Mouse (Mus musculus): ENCODE data around the gene Tgfbr2. TPM values are rescaled to one million over a fixed set of nuclear protein-coding genes. Genes with fewer than 3 reads are reported as not detected.
A peak's percentile ranks its signal among the peaks of the same experiment; 100 is the strongest.

Tgfbr2 gene
- polyA plus RNA-seq, 1 experiment from 2014 or later: 20.2 TPM

DNA sequence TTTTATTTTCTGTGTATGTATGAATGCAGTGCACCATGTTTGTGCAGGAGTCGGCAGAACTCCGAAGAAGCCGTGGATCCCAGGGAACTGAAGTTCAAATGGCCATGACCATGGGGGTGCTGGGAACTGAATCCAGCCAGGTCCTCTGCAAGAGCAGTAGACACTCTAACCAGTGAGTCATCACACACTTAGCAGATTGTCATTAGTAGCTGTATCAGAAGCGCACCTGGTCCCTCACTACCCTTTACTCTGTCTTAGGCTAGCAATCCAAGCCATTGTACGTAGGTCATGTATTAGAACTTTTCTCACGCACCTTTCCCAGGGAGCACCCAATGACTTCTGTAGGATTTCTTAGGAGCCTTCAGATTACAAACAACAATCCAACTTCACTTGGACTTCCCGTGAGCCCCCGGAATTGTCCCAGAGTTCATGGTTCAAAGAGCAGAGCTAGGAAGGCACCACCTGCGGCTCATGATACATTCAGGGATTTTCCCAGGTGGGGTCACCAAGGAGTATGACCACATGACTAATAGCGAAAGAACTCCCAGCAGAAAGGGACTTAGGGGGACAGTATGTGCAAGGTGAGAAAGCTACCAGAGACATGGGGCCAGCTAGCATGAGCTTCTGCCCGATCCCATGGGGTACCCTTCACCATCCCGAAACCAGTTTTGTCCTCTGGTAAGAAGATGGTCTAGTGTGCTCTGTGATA is 17.8 kb upstream of the Tgfbr2 start:
- Histone ChIP-seq H3K36me3 (no peaks in the 10 kb centered on the region), H3K27me3 (no peaks in the 10 kb centered on the region), H3K4me2 (no peak overlapping the region), H3K27ac (no peak overlapping the region), H3K4me1 (replicated peaks) (no peaks in the 10 kb centered on the region), H3K9ac (no peak overlapping the region), H3K9me3 (replicated peaks) (no peaks in the 10 kb centered on the region), H3K4me3 (no peak overlapping the region)
- 90% methylated on average over 12 of the region's 12 CpGs for WGBS
- ATAC-seq (replicated peaks; ENCODE audit: insufficient number of reproducible peaks, insufficient read depth, low FRiP score, low read depth): no peak

DNA sequence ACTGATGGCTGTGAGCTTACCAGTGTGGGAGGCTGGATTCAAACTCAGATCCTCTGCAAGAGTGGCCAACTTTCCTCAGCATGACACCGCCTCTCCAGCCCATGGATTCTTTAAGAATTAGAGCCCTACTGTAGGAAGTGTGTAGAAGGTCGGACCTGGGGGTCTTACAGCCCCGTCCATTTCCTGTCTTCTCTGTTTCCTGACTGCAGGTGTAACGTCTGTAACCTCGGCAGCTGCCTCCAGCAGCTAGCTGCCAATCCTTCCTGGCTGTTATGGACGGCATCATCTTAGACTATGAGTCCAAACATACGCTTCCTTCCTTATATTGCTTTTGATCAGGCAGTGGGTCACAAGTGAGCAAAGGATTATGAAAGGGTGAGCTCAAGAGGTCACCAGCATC is 17.1 kb upstream of the Tgfbr2 start:
- no peak for ATAC-seq (replicated peaks; ENCODE audit: insufficient number of reproducible peaks, insufficient read depth, low FRiP score, low read depth)
- Histone ChIP-seq H3K9ac (no peak overlapping the region), H3K27ac (no peak overlapping the region), H3K4me1 (replicated peaks) (no peaks in the 10 kb centered on the region), H3K4me3 (no peak overlapping the region), H3K4me2 (no peak overlapping the region), H3K36me3 (no peaks in the 10 kb centered on the region), H3K27me3 (no peaks in the 10 kb centered on the region), H3K9me3 (replicated peaks) (no peaks in the 10 kb centered on the region)
- WGBS: 73% methylated on average over 7 of the region's 7 CpGs

DNA sequence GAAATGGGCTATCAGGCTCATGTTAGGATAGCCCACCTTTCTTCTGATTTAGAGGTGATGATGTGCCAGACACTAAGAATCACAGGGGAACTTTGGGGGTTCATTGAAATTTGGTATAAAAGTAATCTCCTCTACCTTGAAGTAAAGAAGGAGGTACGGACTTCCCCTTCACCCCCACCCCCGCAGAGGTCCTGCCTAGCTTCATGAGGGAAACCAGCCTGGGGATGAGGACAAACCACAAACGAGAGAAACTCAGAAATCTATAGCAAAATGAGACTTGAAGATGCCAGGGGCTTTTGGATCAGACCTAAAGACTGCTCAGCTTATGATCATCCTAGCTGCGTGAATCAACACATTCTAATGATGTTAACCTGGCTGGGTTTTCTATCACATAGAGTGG is 14.7 kb upstream of the Tgfbr2 start:
- no peaks in the 10 kb centered on the region for H3K36me3 ChIP-seq
- WGBS: 79% methylated on average over 4 of the region's 4 CpGs
- H3K4me2 ChIP-seq: no peak overlapping the region
- H3K27ac ChIP-seq: no peak overlapping the region
- ATAC-seq (replicated peaks; ENCODE audit: insufficient number of reproducible peaks, insufficient read depth, low FRiP score, low read depth): no peak
- H3K9me3 ChIP-seq (replicated peaks): no peaks in the 10 kb centered on the region
- H3K4me3 ChIP-seq: no peak overlapping the region
- H3K4me1 ChIP-seq (replicated peaks): no peaks in the 10 kb centered on the region
- no peaks in the 10 kb centered on the region for H3K27me3 ChIP-seq
- H3K9ac ChIP-seq: no peak overlapping the region

DNA sequence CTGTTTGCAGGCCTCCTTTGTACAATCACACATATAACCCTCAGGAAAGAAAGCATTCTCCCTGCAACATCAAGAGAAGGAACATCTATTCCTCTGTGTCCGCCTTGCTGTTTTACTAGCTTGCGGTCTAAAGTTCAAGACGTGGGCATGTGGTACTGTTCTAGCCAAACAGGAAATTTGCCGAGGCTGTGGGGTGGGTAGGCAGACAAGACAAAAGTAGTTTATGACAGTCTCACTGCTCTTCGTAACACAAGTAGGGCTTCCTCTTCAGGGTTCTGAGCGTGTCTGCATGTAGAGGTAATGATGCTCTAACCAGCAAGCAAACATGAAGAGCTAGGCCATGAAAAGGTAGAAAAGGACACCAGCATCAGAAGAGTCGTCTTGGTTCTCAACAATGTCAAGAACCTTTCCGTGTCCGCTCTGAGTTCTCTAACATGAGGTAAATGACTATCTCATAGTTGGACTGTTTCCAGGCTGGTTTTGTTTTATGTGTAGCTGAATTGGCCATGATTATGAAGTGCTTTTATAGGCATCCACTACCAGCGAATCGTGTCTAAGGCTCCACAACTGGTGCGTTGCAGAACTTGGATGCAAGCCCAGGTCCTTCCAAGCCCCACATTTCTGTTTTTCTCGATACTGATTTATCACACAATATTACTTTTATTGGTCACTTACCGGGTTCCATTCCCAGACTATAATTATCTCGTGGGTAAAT is 13.9 kb upstream of the Tgfbr2 start:
- Histone ChIP-seq H3K9ac (no peak overlapping the region), H3K36me3 (no peaks in the 10 kb centered on the region), H3K27ac (no peak overlapping the region), H3K4me1 (replicated peaks) (no peaks in the 10 kb centered on the region), H3K4me2 (no peak overlapping the region), H3K27me3 (no peaks in the 10 kb centered on the region), H3K9me3 (replicated peaks) (no peaks in the 10 kb centered on the region), H3K4me3 (no peak overlapping the region)
- no peak for ATAC-seq (replicated peaks; ENCODE audit: insufficient number of reproducible peaks, insufficient read depth, low FRiP score, low read depth)
- WGBS: 64% methylated on average over 15 of the region's 15 CpGs

DNA sequence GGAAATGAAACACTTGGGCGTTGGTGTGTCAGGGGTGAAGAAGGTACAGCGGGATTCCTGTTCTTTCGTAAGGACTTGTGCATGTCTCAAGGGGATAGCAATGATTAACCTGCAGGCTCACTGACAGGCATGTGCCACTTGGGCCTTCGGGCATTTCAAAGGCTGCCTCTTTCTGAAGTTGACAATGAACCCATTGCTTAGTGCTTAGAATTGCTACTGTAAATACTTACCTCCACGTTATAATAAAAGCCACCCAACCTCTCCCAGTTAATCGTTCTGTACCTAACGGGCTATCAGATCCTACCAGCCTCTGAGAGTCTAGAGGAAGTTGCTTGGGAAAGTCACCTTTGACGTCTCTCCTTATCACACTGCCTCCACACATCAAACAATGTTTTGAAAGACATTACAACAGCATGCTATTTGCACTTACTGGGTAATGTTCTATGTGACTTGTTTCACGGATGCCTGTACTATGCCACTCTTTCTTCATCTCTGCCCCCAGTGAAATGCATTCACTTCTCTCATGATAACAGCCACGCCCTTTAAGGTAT is 12.1 kb upstream of the Tgfbr2 start:
- no peak overlapping the region for H3K4me2 ChIP-seq
- H3K9me3 ChIP-seq (replicated peaks): no peaks in the 10 kb centered on the region
- H3K36me3 ChIP-seq: no peaks in the 10 kb centered on the region
- no peak overlapping the region for H3K9ac ChIP-seq
- H3K4me3 ChIP-seq: no peak overlapping the region
- 72% methylated on average over 10 of the region's 10 CpGs for WGBS
- H3K27ac ChIP-seq: no peak overlapping the region
- H3K4me1 ChIP-seq (replicated peaks): no peaks in the 10 kb centered on the region
- no peak for ATAC-seq (replicated peaks; ENCODE audit: insufficient number of reproducible peaks, insufficient read depth, low FRiP score, low read depth)
- H3K27me3 ChIP-seq: no peaks in the 10 kb centered on the region

DNA sequence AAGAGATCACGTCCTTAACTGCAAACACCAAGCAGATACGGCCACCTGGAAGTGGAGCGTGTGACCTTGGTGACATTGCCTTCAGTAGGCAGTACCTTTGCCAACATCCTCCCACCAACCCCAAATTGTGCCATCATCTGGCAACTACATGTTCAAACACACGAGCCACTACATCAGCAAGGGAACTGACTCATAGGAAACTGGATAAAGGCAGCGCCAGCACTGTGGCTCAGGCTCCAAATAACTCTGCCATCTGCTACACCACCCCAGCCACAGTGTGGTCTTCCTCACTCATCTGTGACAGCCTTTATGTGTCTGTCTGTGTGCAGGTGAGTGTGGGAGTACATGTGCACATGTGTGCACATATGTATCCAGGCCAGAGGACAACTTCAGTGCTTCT is 9.7 kb upstream of the Tgfbr2 start:
- Histone ChIP-seq H3K4me3 (no peak overlapping the region), H3K27ac (no peak overlapping the region), H3K9me3 (replicated peaks) (no peaks in the 10 kb centered on the region), H3K27me3 (no peaks in the 10 kb centered on the region), H3K36me3 (no peaks in the 10 kb centered on the region), H3K9ac (no peak overlapping the region), H3K4me1 (replicated peaks) (no peaks in the 10 kb centered on the region), H3K4me2 (no peak overlapping the region)
- no peak for ATAC-seq (replicated peaks; ENCODE audit: insufficient number of reproducible peaks, insufficient read depth, low FRiP score, low read depth)
- 83% methylated on average over 5 of the region's 5 CpGs for WGBS

DNA sequence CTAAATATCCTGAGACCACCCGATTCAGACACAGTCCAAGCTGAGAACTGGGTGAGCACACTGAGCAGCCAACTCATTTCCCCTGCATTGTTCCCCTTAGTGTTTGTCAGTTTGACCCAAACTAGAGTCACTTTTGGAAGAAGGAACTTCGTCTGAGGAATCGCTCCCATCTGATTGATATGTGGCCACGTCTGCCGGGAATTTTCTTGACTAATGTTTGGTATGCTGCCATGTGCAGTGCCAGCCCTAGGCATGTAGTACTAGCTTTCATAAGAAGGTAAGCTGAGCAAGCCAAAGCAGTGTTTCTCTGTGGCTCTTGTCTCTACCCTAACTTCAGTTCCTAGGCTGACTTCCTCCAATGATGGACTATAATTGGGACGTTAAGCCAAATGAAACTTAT is 7.9 kb upstream of the Tgfbr2 start:
- WGBS: 84% methylated on average over 6 of the region's 6 CpGs

DNA sequence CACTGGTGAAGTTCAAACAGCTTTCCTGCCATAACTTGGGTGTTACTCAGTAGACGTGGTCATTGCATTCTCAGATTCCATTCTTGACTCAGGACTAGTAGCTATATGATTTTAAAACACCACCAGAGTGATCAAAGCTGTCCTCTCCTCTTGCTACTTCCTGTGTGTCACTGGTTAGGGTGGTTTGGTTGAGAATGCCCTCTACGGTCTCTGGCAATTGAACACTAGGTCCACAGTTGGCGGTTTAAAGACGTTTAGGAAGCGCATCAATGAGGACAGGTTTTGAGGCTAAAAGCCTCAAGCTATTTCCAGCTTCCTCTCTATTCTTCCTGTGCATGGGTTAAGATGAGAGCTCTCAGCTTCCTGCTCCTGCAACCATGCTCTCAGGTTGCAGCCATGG is 6.4 kb upstream of the Tgfbr2 start:
- H3K4me3 ChIP-seq: no peak overlapping the region
- no peak for ATAC-seq (replicated peaks; ENCODE audit: insufficient number of reproducible peaks, insufficient read depth, low FRiP score, low read depth)
- H3K27me3 ChIP-seq: no peaks in the 10 kb centered on the region
- no peaks in the 10 kb centered on the region for H3K9me3 ChIP-seq (replicated peaks)
- H3K9ac ChIP-seq: no peak overlapping the region
- no peak overlapping the region for H3K27ac ChIP-seq
- no peaks in the 10 kb centered on the region for H3K4me1 ChIP-seq (replicated peaks)
- H3K4me2 ChIP-seq: no peak overlapping the region
- WGBS: 90% methylated on average over 5 of the region's 5 CpGs
- H3K36me3 ChIP-seq: no peaks in the 10 kb centered on the region

More for the DNA sequence above, 7.9 kb upstream of the Tgfbr2 start:
- no peaks in the 10 kb centered on the region for H3K27me3 ChIP-seq
- H3K9ac ChIP-seq: no peak overlapping the region
- H3K36me3 ChIP-seq: no peaks in the 10 kb centered on the region
- no peak overlapping the region for H3K4me3 ChIP-seq
- ATAC-seq (replicated peaks; ENCODE audit: insufficient number of reproducible peaks, insufficient read depth, low FRiP score, low read depth): no peak
- no peak overlapping the region for H3K4me2 ChIP-seq
- no peaks in the 10 kb centered on the region for H3K4me1 ChIP-seq (replicated peaks)
- no peak overlapping the region for H3K27ac ChIP-seq
- H3K9me3 ChIP-seq (replicated peaks): no peaks in the 10 kb centered on the region

DNA sequence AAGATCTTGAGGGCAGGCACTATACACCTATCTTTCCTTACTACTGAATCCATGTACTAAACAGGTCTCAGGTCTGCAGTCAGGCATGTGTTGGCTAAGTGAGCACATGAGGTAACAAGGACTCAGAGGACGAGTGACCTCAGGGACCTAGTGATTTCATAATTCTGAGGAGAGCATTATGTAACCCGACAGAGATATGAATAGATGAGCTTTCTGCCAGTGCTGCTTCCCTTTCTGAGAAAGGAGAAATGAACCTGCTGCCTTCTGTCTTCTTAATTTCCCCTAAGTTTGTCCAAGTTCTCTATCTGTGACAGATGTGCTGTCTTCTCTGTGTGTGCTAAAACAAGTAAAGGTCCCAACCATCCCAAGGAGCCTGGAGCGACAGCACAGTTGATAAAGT is 3.0 kb upstream of the Tgfbr2 start:
- H3K27me3 ChIP-seq: no peaks in the 10 kb centered on the region
- peaks cover 9% of the 10 kb centered on the region for H3K4me1 ChIP-seq (replicated peaks)
- ATAC-seq (replicated peaks; ENCODE audit: insufficient number of reproducible peaks, insufficient read depth, low FRiP score, low read depth): no peak
- H3K36me3 ChIP-seq: no peaks in the 10 kb centered on the region
- H3K27ac ChIP-seq: no peak overlapping the region
- H3K9ac ChIP-seq: no peak overlapping the region
- H3K9me3 ChIP-seq (replicated peaks): no peaks in the 10 kb centered on the region
- WGBS: 67% methylated on average over 3 of the region's 3 CpGs
- H3K4me3 ChIP-seq: no peak overlapping the region
- H3K4me2 ChIP-seq: no peak overlapping the region

DNA sequence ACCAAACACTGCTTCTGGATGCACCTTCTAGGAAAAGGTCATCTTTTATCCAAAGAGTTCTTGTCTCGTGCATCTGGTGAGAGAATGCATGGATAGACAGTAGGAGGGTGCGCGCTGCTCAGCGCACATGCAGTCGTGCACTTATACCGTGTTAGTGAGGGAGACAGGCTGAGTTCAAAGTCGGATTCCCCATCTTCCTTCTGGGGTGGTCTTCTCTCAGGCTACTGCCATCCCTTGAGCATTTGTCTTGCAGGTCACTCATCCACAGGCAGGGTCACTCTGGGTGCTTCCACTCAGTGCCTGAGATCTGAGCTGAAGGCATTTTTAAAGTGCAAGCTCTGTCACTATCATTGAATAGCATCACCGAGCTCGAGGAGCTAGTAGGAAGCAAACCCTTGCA is 1.9 kb upstream of the Tgfbr2 start:
- Histone ChIP-seq H3K4me2 (no peak overlapping the region), H3K4me3 (no peak overlapping the region), H3K9ac (no peak overlapping the region), H3K27ac (no peak overlapping the region), H3K27me3 (no peaks in the 10 kb centered on the region), H3K4me1 (replicated peaks) (peaks cover 13% of the 10 kb centered on the region), H3K9me3 (replicated peaks) (no peaks in the 10 kb centered on the region), H3K36me3 (no peaks in the 10 kb centered on the region)
- no peak for ATAC-seq (replicated peaks; ENCODE audit: insufficient number of reproducible peaks, insufficient read depth, low FRiP score, low read depth)
- WGBS: 87% methylated on average over 9 of the region's 9 CpGs

DNA sequence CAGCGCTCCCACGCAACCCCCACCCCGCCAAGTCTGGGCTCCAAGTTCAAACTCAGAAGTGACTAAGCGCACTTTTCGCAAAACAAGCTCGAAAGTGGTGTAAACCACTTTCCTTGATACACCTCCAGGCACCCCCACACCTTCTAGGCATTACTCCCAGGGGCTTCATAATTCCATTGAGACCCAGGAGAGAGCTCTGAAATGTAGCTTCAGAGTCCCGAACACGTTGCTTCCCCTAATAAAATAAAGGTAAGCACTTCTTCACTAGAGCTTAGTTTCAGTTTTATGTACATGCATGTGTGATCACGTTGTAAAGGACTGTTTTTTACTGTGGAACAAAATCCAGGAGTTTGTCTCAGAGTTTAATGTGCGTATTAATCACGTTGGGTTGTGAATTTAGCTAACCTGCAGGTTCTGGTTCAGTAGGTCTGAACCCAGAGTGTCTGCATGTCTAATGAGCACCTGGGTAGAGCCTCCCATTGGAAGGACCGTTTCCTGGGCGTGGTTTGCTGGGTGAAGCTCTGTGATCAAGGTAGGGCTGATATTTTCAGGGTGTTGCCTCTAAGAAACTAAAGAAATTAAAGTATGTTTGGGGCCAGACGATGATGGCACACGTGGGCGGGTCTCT is 442 bp upstream of the Tgfbr2 start:
- Histone ChIP-seq H3K27me3 (no peaks in the 10 kb centered on the region), H3K36me3 (no peaks in the 10 kb centered on the region), H3K9ac (peak overlapping the region; percentile 89), H3K4me1 (replicated peaks) (peaks cover 21% of the 10 kb centered on the region), H3K4me2 (peak overlapping the region; percentile 76), H3K27ac (peak overlapping the region; percentile 90), H3K9me3 (replicated peaks) (no peaks in the 10 kb centered on the region), H3K4me3 (peak overlapping the region; percentile 75)
- WGBS: 12% methylated on average over 16 of the region's 16 CpGs
- ATAC-seq (replicated peaks; ENCODE audit: insufficient number of reproducible peaks, insufficient read depth, low FRiP score, low read depth): no peak

Data from heart, embryonic 15.5 days (tissue).